Mouse (Mus musculus) left cerebral cortex, adult 2 months (tissue): ENCODE results near the gene Ccdc157. TPM values are rescaled to one million over a fixed set of nuclear protein-coding genes. Genes with fewer than 3 reads are reported as not detected.
"Not testable (repeated sequence)": the region's sequence is repeated elsewhere in the genome, so short reads cannot be mapped to it uniquely, and the experiment has no call there.

Experiments used
- DNase-seq, 2 experiments: peaks; one replicate each; pipeline ENCODE4 v3.0.0; 2021 to 2022; ENCODE audit warnings: low spot score in 2 of 2, mixed read lengths in 1 of 2; ENCODE audit errors: extremely low spot score in 1 of 2
- H3K27ac ChIP-seq: fragments of 200-600 bp; 2 replicates; pipeline ENCODE4 v1.8.1; 2022
- H3K4me3 ChIP-seq: fragments of 200-600 bp; 2 replicates; pipeline ENCODE4 v1.8.1; 2022
- CTCF ChIP-seq: fragments of 200-600 bp; IDR thresholded peaks from 2 replicates; pipeline ENCODE4 v1.8.1; 2022; ENCODE audit warnings: antibody characterized with exemption, mild to moderate bottlenecking, moderate library complexity
- intact Hi-C: fragments of 180-260 bp; cut with DNase I; formaldehyde crosslinking; loops from one replicate; pipeline ENCODE4 v1.15.1; 2025
- total RNA-seq, 2 experiments: library from RNA; stranded (reverse); gene quantifications; 2 replicates each; pipeline ENCODE4 v1.2.3; 2021

The Ccdc157 gene
- total RNA-seq, 2 experiments from 2014 or later, result 16.4 to 17.9 TPM

- intact Hi-C loops, result no loop called here
- Histone ChIP-seq H3K4me3 (no peak overlapping the region), H3K27ac (no peak overlapping the region)
- no peak for TF ChIP-seq CTCF
- DNase-seq, result no peak
These were observed 35.5 kb upstream of the Ccdc157 start for GRCm38 (mm10) chr11:4195597-4196031.

DNA sequence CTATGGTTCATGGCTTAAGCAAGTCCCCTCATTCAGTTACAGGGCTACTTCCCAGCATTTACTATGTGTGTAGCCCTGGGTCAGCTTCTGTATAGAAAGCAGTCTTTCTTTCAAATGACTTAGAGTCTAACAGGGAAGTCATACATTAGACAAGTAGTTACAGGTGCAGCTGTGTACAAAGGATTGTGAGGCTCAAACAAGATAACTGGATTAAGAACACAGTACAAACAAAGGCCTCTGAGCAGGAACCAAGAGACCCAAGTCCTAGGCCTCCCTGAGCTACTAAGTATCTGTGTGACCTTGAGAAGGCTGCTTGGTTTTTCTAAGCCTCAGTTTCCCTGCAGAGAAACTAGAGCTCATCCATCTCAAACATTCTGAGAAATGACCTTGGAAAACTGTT is 33.3 kb upstream of the Ccdc157 start:
- Histone ChIP-seq H3K4me3 (no peak overlapping the region), H3K27ac (peak overlapping the region; percentile 57; the same call in 1 of the 2 replicates)
- no peak for TF ChIP-seq CTCF
- no peak for DNase-seq
- intact Hi-C loops, result no loop called here

DNA sequence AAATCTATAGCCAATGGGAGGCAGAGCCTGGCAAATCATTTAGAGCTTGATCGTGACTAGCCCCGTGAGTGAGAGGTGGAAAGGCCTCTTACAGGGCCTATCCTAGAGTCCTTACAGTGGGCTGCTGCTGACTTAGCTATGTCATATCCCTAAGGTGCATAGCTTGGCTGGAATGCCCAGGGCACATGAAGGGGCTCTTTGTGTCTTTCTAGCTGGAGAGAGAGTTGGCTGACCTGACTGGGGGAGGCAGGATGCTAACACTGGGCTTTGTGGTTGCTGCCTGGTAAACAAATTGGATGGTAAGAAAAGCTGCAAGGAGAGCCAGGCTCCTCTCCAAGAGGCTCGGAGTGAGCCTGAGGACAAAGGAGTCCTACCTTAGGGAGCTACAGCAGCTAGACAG is 32.7 kb upstream of the Ccdc157 start:
- H3K4me3 ChIP-seq, result no peak overlapping the region
- DNase-seq, result no peak
- peak overlapping the region; percentile 57 for H3K27ac ChIP-seq
- no peak for TF ChIP-seq CTCF
- intact Hi-C loops, result no loop called here

DNA sequence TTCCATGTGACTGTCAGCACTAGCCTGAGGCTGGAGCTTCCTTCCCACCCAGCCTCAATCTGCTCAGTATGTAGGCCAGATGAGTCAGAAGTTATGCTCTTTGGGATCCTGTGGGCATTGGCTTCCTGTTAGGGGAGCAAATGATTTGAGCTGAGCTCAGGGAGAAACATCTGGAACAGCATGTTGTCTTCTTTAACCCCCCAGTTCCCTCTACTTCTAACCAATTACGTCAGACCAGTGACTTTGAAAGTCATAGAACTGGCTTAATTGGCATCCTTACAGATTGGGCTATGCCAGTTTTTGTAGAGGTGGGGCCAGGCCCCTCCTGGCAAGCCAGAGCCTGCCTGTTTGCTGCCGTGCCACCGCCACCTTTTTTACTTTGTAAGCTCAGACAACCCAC is 30.6 kb upstream of the Ccdc157 start:
- no peak for DNase-seq
- no peak overlapping the region for H3K4me3 ChIP-seq
- no peak for TF ChIP-seq CTCF
- peak overlapping the region; percentile 67 for H3K27ac ChIP-seq
- intact Hi-C loops, result no loop called here

DNA sequence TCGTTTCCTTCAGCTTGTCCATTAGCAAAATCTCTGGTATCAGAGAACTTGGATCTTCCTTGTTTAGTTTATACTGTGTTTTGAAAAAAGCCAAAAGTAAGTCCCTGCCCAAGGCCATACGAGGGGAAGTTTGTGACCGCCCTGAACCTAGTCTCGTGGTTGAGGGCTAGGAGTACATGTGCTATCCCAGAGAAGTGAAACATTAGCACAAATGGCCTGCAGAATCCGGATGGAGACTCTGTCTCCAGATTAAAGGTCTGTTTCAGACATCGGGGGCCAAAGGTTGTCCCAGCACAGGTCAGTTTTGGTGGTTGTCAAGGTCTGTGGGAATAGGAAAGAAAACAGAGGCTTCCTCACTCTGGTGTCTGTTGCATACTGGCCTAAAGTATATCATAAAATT is 29.1 kb upstream of the Ccdc157 start:
- DNase-seq, result no peak
- no peak overlapping the region for H3K4me3 ChIP-seq
- intact Hi-C loops, result no loop called here
- TF ChIP-seq CTCF, result no peak
- H3K27ac ChIP-seq, result peak overlapping the region; percentile 9

DNA sequence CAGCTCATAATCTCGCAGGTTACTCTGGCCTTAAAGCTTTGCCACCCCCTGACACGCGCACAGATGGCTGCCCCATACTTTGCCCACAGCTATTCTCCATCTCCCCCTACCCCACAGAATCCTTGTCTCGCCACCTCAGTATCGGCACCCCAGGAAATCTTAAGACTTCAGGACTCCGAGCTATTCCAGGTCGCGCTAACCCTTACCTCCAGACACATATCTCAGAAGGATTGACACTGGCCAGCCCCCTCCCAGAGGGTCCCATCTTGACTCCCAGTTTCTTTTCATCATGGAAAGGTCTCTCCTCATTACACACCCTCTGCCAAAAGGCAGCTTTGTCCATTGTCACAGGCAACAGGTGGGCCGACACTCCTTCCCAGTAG is 27.2 kb upstream of the Ccdc157 start:
- intact Hi-C loops, result no loop called here
- Histone ChIP-seq H3K4me3 (peak overlapping the region; percentile 85), H3K27ac (peak overlapping the region; percentile 94)
- no peak for DNase-seq
- TF ChIP-seq CTCF, result no peak

- Histone ChIP-seq H3K27ac (peak within 1 kb of the TSS; percentile 94), H3K4me3 (peak within 1 kb of the TSS; percentile 85)
- DNase-seq, result peak; percentile 97 to 99
- no peak; the same call in 1 of the 2 replicates for TF ChIP-seq CTCF
- intact Hi-C loops, result loop anchor here (1.0 kb wide), 1 partner anchor 51 kb away; the partner anchor contains the start of gene Rnf215
These were observed 26.6 kb upstream of the Ccdc157 start, which contains the start of gene Tbc1d10a for GRCm38 (mm10) chr11:4186486-4187317. TSS of gene Tbc1d10a (plus strand) at chr11:4186789.

GRCm38 (mm10) chr11:4185480-4185879 is 25.4 kb upstream of the Ccdc157 start:
- H3K27ac ChIP-seq, H3K4me3 ChIP-seq, DNase-seq, intact Hi-C loops: not testable (repeated sequence)

DNA sequence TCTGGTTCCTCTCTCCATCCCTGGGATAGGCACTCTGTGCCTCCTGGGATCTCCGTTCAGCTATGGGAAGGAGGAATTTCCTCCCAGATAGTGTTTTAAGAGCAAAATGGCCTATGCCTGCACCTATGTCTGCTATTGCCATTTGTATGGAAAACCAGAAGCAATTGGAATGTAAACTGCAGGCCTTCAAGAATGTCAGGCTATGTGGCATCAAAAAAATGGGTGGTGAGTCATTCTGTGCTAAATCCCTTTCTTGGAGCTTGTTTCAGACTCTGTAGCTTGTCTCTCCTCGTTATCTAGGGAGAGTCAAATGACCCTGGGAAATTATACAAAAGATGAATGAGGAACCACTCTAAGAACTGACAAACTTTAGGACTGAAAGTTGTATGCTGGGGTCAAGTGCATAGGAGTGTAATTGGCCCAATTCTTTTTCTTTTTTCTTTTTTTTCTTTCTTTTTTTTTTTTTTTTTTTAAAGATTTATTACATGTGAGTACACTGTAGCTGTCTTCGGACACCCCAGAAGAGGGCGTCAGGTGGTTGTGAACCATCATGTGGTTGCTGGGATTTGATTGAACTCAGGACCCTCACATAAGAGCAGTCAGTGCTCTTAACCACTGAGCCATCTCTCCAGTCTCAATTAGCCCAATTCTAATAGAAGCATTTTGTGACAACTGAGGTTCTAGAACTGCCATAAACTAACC is 24.3 kb upstream of the Ccdc157 start:
- no peak for DNase-seq
- intact Hi-C loops, result no loop called here
- TF ChIP-seq CTCF, result no peak; the same call in 1 of the 2 replicates
- Histone ChIP-seq H3K4me3 (no peak overlapping the region), H3K27ac (peak overlapping the region; percentile 67)

GRCm38 (mm10) chr11:4183511-4183910 is 23.4 kb upstream of the Ccdc157 start:
- Histone ChIP-seq H3K4me3 (no peak overlapping the region), H3K27ac (peak overlapping the region; percentile 67)
- TF ChIP-seq CTCF, result no peak
- intact Hi-C loops, result no loop called here
- DNase-seq, result no peak

GRCm38 (mm10) chr11:4182061-4182460 is 22.0 kb upstream of the Ccdc157 start:
- DNase-seq, result no peak
- H3K4me3 ChIP-seq, result no peak overlapping the region
- peak overlapping the region; percentile 1 for H3K27ac ChIP-seq
- no peak for TF ChIP-seq CTCF
- intact Hi-C loops, result no loop called here

DNA sequence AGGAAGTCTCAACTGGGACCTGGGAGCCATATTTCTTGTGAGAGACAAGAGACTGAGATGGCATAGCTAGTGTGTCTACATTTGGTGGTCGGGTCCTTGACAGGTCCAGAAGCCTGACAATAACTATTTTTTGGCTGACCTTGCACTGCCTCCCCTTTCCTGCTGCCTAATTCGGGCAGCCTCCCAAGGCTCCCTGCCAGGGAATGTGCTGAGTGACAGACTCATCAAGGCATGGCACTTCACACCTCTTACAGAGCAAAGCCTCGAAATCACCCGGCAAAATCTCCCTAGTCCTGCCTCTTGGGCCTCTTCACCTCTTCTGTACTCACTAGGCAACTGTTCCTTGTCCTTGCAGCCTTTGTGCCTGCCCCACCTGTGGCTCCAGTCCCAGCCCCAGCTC is 17.6 kb upstream of the Ccdc157 start:
- Histone ChIP-seq H3K4me3 (no peak overlapping the region), H3K27ac (no peak overlapping the region)
- intact Hi-C loops, result no loop called here
- no peak for TF ChIP-seq CTCF
- DNase-seq, result no peak
